Mouse (Mus musculus): Measurements from ENCODE around the gene Frk.

- TF ChIP-seq CTCF (IDR thresholded peaks at IDR 0.05; ENCODE audit: low read depth, low read length) (no peak), POLR2A (IDR thresholded peaks at IDR 0.05; ENCODE audit: extremely low read depth, insufficient read depth, low read length) (no peak)
Measured at GRCm38 (mm10) chr10:34551636-34552035, 68.4 kb downstream of the Frk start.
